Mouse (Mus musculus) left cerebral cortex, adult 8-10 months (tissue): ENCODE results near the gene Cnga2. TPM values are rescaled to one million over a fixed set of nuclear protein-coding genes. Genes with fewer than 3 reads are reported as not detected.
"Not testable (repeated sequence)": the region's sequence is repeated elsewhere in the genome, so short reads cannot be mapped to it uniquely, and the experiment has no call there.

Experiments
- DNase-seq, 2 experiments: peaks; one replicate each; pipeline ENCODE4 v3.0.0; 2022; ENCODE audit warnings: low spot score in 2 of 2
- total RNA-seq, 4 experiments: library from RNA; stranded (reverse); gene quantifications; 2 replicates each; pipeline ENCODE4 v1.2.4; 2022

Cnga2 gene
- total RNA-seq, result under 1 TPM in 2 of 4 experiments, not detected in 2; 0.15 to 0.21 TPM

DNA sequence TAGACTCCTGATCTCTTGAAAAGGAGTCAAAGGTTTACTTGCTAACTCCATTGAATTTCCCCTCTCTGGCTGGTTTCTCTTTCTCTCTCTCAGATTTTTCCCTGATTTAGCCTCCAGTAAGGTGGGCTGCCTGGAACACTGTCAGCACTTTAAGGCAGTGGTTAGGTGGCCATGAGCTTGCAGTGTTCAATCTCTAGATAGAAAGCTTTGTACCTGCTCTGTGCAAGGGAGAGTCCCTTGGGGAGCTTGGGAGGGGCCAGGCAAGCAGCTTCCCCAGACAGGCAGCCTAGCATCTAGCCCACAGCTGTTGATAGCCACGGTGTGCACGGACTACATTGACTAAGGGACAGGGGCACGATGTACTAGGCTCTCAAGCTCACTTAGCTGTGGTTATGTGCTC, at the start of gene Cnga2:
Cnga2 (plus strand) TSS at position 301 of the 400 bp plus-strand sequence.
- no peak for DNase-seq

DNA sequence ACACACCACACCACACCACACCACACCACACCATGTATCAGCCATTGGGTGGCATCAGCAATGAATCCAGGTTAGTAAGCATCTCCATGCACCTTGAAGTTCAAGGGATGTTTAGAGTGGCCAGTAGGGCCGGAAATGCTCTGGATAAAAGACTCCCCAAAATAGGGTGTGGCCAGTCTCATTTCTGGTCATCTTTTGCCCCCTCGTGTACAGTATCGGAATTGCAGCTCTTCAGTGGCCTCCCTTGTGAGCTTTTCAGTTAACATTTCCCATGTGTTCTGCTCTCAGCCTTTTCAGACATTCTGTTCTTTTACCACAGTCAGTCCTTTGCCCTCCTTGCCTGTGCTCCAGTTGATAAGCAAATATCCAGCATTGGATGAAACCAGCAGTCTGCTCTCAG, 45.0 kb upstream of the Cnga2 start:
- DNase-seq, result peak in 1 of 2 experiments; percentile 19

DNA sequence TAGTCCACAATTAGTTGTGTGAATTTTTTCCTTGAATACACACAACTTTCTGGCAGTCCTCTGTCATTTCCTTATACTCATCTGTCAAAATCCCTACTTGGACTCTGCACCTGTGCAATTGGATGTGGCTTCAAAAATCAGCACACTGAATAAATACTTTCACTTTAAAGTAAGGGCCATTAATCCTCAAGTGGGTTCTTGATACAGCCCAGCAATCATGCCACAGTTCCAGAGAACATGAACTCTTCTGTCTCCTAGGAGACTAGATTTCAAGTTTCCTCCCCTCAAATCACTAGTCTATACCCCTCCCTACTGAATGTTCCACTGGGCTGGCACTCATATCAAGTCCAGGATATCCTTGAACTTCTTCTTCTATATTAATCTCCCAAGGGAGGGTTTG, 33.3 kb upstream of the Cnga2 start:
- no peak for DNase-seq

GRCm38 (mm10) chrX:71962073-71963051, 29.3 kb upstream of the Cnga2 start, which contains the start of gene Prrg3:
Prrg3 (plus strand) TSS chrX:71962624.
- peak; percentile 9 to 17 for DNase-seq

DNA sequence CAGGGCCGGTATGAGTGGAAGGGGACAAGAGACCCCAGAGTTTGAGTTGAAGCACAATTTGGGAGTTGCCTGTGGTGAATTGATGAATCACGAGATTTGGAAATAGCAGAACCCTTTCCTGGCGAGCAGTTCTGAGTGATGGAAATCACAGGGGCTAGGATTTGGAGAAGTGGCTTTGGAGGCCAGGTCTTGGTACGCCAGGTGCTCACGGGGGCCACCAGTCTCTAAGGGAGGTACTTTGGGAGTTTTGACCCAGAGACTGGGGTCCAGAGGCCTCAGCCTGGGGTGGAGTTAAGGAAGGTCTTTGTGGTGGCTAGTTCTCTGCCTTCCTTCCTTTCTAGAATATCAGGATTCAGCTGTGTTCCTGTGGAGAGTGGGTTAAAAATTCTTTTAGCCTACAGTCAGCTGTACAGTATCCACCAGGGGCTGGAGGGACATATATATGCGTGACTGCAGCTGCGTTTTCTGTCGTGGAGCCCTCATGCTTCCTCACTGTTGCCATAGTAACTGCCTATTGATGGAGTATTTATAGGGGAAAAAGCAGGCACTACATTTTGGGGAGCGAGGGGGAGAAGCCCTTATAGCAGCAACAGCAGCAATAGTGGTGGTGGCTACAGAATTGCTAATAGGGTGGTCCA, 28.3 kb upstream of the Cnga2 start:
- peak in 1 of 2 experiments; percentile 13 for DNase-seq

DNA sequence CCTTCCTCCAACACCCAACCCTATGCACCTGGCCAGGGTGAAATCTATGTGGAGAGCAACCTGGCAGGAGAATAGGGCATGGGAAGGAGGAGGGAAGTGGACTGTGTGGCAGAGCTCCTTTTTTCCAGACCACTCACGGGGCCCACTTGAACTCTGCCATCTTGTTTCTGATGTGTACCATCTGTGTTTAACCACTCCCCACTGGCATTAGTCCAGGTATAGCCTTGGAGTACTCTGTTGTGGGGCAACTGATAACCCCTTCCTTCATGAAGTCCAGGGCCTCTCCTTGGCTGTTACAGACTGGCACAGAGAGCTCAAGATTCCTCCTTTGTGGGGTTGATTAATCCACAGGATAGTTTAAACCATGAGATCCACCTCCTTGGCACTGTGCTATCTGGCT, 23.4 kb upstream of the Cnga2 start:
- DNase-seq, result no peak

- peak in 1 of 2 experiments; percentile 55 for DNase-seq
Measured at GRCm38 (mm10) chrX:71968816-71969215, 22.8 kb upstream of the Cnga2 start.

DNA sequence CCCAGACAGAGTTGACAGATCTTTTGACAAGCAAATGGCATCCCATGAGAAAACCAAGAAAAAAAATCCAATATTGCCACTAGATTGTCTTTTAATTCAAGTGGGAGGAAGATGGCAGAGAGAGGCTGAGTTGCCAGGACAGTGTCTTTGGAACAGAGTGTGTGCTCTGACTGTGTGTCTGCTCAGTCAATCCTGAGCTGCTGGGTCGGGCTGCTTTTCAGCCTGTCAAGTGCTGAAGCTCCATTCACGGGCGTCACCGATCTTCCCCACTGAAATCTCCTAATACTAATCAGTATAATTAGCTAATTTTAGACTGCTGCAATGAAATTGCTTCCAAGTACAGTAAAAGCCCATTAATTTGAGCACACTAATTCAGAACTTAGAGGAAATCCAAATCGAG, 20.3 kb upstream of the Cnga2 start:
- DNase-seq, result no peak

- DNase-seq, result no peak
Measured at GRCm38 (mm10) chrX:71972686-71973085, 19.0 kb upstream of the Cnga2 start, which contains the start of gene Fate1. Fate1 (plus strand) TSS chrX:71972986.

DNA sequence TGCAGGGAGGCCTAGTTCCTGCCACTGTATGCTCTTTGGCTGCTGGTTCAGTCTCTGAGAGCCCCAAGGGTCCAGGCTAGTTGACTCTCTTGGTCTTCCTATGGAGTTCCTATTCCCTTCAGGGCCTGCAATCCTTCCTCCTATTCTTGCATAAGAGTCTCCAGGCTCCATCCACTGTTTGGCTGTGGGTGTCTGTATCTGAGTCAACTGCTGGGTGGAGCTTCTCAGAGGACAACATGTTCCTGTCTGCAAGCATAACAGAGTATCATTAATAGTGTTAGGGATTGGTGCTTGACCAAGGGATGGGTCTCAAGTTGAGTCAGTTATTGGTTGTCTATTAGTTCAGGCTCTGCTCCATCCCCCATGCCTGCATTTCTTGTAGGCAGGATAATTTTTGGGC, 14.0 kb upstream of the Cnga2 start:
- DNase-seq, result not testable (repeated sequence)

GRCm38 (mm10) chrX:71980443-71980842, 11.2 kb upstream of the Cnga2 start:
- DNase-seq, result no peak

DNA sequence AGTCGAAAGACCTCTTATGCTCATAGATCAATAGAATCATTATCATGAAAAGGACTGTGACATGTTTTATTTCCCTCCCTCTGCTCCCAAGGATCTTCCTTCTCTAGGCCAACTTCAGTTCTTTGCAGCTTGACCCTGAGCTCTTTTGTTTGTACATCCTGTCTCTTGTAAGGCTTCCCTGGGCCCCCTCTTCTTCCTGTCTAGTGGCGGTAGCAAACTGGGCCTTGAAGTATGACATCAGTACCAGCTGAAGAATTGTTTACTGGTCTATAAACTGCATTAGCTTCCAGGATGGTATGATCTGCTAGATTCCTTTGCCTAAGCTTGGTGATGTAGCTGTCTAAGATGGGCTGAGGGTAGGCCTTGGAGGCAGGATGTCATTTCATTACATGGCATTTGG, 10.3 kb upstream of the Cnga2 start:
- DNase-seq, result no peak

DNA sequence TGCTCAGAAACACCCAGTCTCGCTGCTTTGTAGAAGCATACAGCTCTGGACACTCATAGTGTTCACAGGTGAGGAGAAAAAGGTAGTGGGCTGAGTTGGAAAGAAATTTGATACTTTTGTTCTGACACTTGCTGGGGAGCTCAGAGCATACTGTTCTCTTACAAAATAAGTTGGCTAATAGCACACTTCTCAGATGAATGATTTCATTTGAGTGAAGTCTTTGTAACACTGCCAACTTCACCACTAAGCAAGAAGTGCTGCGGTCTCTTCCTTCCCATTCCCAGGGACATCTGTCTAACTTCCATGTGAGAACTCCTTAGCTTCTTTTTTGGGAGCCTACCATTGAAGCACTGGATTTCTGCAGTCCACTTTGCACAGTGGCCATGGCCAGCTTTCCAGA, 8.4 kb upstream of the Cnga2 start:
- DNase-seq, result no peak

- no peak for DNase-seq
Measured at GRCm38 (mm10) chrX:71983775-71984174, 7.9 kb upstream of the Cnga2 start.

DNA sequence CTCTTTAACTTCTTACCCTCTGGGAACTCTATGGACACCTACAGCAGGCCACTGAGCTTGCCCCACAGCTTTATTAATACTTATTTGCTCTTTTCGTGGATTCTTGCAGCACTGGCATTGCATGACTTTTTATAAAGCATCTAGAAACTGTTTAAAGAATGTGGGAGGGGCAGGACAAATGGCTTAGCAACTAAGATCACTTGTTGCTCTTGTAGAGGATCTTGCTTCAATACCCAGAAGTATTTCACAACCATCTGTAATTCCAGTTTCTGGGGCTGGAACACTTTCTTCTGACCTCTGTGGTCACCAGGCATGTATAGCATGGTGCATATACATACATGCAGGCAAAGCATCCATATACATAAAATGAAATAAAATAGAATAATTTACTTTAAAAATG, 4.3 kb downstream of the Cnga2 start:
- no peak for DNase-seq

DNA sequence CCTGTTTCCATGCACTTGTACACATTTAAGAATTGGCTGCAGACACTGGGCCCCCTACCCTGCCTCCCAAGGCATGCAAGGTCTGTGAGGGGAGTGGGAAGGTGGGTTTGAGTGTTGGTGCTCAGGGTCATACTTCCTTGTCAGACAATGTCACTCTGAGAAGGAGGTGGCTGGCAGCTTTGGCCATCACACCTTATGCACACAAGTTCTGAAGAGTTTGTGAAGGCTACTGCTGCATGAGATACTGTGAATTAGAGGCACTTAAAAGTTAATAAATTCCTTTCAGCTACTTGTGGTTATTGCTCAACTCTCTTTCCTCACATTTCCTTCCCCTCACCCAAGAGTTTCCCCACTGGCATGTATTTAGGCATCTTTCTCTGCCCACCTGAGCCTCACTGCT, 18.3 kb downstream of the Cnga2 start:
- DNase-seq, result no peak

DNA sequence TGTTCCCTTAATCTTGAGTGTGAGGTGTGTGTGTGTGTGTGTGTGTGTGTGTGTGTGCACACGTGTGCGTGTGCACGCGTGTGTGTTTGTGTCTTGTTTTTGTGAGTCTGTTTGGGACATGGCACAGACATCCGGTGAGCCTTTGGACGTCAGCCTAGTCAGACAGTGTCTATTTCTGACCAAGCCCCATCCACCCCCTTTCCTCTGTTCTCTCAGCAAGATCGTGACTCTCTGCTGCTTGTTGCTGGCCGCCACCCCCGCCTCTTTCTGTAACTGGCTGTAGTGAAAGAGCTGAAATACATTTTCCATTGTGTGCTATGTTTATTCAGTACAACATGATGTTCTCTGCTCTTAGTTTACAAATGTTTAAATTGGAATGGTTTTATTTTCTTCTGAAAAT, 20.6 kb downstream of the Cnga2 start:
- DNase-seq, result peak in 1 of 2 experiments; percentile 69

GRCm38 (mm10) chrX:72012804-72013203, 21.2 kb downstream of the Cnga2 start:
- no peak for DNase-seq

DNA sequence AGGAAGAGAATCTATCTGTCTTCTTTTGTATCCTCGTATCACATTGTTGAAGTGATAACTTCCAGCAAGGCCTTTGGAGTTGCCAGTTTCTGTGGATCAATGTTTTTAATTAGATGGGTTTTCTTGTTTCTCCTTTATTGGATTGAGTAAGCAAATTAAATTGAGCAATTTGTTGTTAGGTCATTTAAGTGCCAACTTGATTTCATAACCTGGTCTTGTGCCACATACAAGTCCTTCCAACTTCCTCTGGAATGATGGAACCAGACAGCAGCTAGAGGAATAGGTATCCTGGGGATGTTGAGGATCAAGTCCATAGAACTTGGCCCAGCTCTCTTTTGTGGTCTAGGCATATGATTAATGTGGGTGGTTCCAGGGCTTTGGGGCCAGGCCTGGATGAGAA, 30.6 kb downstream of the Cnga2 start:
- DNase-seq, result no peak

- peak in 1 of 2 experiments; percentile 21 for DNase-seq
Measured at GRCm38 (mm10) chrX:72022750-72023398, 31.2 kb downstream of the Cnga2 start.

- DNase-seq, result no peak
Measured at GRCm38 (mm10) chrX:72023542-72023941, 31.9 kb downstream of the Cnga2 start.

GRCm38 (mm10) chrX:72044056-72044455, 52.4 kb downstream of the Cnga2 start:
- no peak for DNase-seq
